Mouse (Mus musculus): Measurements from ENCODE around the gene Fmn2.

DNA sequence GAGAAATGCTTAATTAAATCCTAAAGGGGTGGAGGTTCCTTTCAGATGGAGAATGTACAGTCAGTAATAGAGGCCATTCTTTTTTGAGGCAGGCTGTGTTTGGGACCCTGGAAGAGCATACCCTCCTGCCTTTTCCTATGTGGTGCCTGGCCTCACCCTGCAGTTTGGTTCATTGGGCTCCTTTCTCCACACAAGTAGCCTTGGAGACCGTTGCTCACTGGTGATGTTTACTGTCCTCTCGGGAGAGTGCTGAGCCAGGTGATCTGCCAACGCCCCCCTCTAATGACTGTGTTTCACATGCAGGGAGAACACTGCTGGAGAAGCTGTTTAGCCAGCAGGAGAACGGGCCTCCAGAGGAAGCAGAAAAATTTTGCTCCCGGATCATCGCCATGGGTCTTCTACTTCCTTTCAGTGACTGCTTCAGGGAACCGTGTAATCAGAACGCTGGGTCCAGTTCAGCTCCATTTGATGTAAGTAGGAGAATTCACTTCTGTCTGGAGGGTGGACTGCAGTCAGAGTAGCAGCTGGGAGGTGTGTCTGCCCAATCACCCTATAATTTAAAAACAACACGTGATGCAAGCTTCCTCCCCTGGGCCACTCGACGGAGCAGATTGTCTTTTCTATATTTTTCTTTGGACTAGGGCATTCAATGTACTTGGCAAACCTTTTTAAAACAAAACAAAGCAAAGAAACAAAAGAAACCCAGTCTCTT lies 35.3 kb downstream of the Fmn2 start:
- TF ChIP-seq MYOG (IDR thresholded peaks at IDR 0.05; ENCODE audit: control insufficient read depth, extremely low read depth, insufficient read length) (no peak), USF1 (IDR thresholded peaks at IDR 0.05; ENCODE audit: low read depth) (no peak), CTCF (IDR thresholded peaks at IDR 0.05; ENCODE audit: control insufficient read depth, insufficient read depth, insufficient read length) (no peak), MAX (IDR thresholded peaks at IDR 0.05) (no peak)
